Mouse (Mus musculus) heart, postnatal 36 days (tissue): Measurements from ENCODE around the gene Cyb5r1. TPM values are rescaled to one million over a fixed set of nuclear protein-coding genes. Genes with fewer than 3 reads are reported as not detected.
"Not testable (repeated sequence)": the region's sequence is repeated elsewhere in the genome, so short reads cannot be mapped to it uniquely, and the experiment has no call there.

Source experiments
- DNase-seq, 2 experiments: peaks; one replicate each; pipeline ENCODE4 v3.0.0; 2021 to 2022
- intact Hi-C: fragments of 180-260 bp; cut with DNase I; formaldehyde crosslinking; loops from one replicate; pipeline ENCODE4 v1.15.1; 2025
- total RNA-seq, 2 experiments: library from RNA; stranded (reverse); gene quantifications; 2 replicates each; pipeline ENCODE4 v1.2.3; 2021

Cyb5r1 gene
- total RNA-seq, 2 experiments from 2014 or later: 26.1 to 27.0 TPM

GRCm38 (mm10) chr1:134411706-134412629, 6.6 kb downstream of the Cyb5r1 start:
- intact Hi-C loops: no loop called here
- DNase-seq: no peak

DNA sequence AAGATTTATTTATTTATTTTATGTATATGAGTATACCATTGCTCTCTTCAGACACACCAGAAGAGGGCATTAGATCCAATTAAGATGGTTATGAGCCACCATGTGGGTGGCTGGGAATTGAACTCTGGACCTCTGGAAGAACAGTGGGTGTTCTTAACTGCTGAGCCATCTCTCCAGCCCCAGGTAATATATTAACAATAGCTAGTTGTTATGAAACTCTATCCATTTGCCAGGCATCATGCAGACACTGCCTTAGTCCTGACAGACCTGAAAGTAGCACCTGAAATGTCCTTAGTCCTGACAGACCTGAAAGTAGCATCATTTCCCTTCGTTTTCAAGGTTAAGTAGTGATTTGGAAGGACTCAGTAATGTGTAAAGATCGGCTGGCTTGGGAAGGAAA, 8.7 kb downstream of the Cyb5r1 start:
- DNase-seq: no peak
- intact Hi-C loops: loop anchor here (2.0 kb wide), 1 partner anchor 51 kb away; no protein-coding TSS in a partner anchor

DNA sequence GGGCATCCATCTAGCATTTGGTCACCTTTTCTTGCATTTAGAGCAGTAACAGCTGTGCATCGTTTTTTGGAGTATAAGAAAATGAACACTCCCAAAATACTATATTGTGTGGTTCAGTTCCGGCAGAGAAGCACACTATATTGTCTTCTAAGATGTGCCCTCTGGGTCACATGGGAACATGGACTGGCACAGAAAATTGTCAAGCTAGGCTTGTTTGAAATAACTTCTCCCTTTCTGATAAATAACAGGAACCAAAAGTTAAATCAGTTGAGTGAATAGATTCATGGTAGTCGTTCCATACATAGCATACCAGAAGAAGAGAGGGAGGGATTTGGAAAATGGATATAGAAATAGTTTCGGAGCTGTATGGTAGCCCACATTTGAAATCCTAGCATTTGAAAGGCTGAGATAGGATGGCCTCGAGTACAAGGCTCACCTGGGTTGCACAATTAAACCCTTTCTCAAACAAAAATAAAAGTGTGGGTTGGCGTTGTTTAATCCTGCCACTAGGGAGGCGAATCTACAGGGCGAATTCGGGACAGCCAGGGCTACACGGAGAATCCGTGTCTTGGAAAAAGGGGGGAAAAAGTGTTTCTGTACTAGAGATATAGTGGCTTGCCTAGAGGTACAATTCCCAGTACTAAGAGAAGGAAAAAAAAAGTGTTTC, 9.3 kb downstream of the Cyb5r1 start:
- intact Hi-C loops: loop anchor here (2.0 to 5.0 kb wide), 3 partner anchors 32 to 78 kb away; partner anchors contain the start of gene Rabif
- no peak for DNase-seq

DNA sequence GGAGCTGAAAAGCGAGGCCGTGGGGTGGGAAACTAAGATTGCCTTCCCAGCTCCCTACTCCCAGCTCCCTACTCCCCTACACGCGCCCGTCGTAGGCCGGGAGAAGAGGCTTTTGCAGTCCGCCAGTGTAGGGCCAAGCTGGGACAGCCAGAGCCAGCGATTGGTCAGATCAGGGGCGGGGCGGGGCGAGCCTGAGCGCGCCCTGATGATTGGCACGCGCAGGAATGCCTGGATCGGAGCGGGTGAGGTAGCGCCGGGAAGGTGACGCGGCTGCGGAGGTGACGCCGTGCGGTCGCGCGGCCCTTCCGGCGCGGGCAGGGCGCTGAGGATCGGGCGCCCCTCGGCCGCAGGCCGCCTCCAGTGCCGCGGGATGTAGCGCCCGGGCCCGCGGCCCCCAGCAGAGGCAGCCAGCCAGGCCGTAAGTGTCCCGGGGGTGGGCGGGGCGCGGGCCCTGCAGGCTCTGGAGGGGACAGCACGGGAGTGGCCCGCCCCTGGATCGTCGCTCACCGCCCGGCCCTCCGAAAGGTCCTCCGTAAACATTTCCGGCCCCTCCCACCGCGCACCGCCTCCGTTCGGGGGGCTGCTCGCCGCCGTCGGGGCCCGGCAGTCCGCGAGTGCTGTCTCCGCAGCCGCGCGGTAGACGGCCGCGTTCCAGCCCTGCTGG, 9.9 kb downstream of the Cyb5r1 start, which contains the start of gene Adipor1:
Adipor1 (plus strand) TSS at position 211 of the 664 bp plus-strand sequence.
- DNase-seq: peak; percentile 92 to 95
- intact Hi-C loops: loop anchor here (2.0 to 5.0 kb wide), 3 partner anchors 33 to 77 kb away; partner anchors contain the start of gene Rabif

- DNase-seq: no peak
- intact Hi-C loops: loop anchor here (5.0 kb wide), 2 partner anchors 36 to 74 kb away; partner anchors contain the start of gene Rabif
Measured at GRCm38 (mm10) chr1:134418414-134418975, 13.1 kb downstream of the Cyb5r1 start.

GRCm38 (mm10) chr1:134419176-134419575, 13.8 kb downstream of the Cyb5r1 start:
- intact Hi-C loops: loop anchor here (5.0 kb wide), 2 partner anchors 37 to 73 kb away; partner anchors contain the start of gene Rabif
- DNase-seq: no peak

DNA sequence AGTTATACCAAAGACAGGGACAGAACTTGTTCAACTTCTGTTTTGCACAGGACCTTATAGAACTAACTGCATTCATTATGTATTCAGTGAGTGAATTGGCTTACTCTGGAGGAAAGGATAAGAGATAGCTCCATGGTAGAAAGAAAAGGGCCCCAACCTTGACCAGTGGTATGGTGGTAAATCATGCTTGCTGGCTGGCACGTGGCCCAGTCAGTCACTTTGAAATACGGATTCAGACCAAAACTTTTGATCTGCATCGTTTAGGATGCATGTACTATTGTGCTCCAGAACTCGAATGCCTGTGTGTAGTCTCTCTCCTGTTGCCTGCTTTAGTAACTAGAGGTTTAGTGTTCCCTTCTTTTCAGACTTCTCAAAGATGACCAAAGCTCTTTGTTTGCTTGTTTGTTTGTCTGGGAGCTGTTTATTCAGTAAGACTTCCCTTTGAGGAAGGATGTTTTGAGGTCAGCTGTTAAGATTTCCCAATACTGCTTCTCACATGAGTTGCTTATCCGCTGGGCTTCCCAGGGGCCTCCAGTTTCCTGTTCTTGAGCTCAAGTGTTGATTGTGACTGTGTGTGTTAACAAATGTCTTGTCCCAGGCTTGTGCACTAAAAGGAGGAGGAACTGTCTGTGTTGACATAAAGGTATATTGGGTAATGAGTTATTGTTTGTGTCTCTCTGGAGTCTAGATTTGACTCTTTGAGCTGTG, 14.5 kb downstream of the Cyb5r1 start:
- DNase-seq: no peak
- intact Hi-C loops: loop anchor here (5.0 kb wide), 2 partner anchors 38 to 72 kb away; partner anchors contain the start of gene Rabif

- DNase-seq: no peak
- intact Hi-C loops: no loop called here
Measured at GRCm38 (mm10) chr1:134423911-134424310, 18.6 kb downstream of the Cyb5r1 start.

- DNase-seq: no peak
- intact Hi-C loops: no loop called here
Measured at GRCm38 (mm10) chr1:134426289-134426688, 20.9 kb downstream of the Cyb5r1 start.

- intact Hi-C loops: no loop called here
- no peak for DNase-seq
Measured at GRCm38 (mm10) chr1:134433002-134433401, 27.6 kb downstream of the Cyb5r1 start.

- no peak for DNase-seq
- intact Hi-C loops: no loop called here
Measured at GRCm38 (mm10) chr1:134433473-134433872, 28.1 kb downstream of the Cyb5r1 start.

- intact Hi-C loops: no loop called here
- no peak for DNase-seq
Measured at GRCm38 (mm10) chr1:134435414-134435813, 30.1 kb downstream of the Cyb5r1 start.

DNA sequence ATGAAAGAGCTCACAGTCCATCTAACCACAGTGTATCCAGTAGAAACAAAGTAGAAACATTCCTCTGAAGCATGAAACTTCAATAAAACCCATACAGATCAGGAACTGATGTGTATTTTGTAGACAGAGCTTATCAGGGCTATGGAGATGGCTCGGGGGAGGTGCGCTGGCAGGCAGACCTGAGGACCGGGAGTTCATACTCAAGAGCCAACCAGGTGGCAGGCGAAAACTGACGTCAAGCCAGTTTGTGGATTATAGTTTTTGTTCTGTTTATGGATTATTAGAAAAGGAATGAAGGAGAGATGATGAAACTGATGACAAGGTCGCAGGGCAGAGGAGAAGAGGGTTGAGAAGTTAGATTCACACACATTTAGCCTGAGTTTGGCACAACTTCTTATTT, 35.1 kb downstream of the Cyb5r1 start:
- intact Hi-C loops: no loop called here

GRCm38 (mm10) chr1:134441737-134442136, 36.4 kb downstream of the Cyb5r1 start:
- DNase-seq, intact Hi-C loops: not testable (repeated sequence)

More for the DNA sequence above, 35.1 kb downstream of the Cyb5r1 start:
- DNase-seq: no peak

- intact Hi-C loops: no loop called here
Measured at GRCm38 (mm10) chr1:134442394-134442793, 37.0 kb downstream of the Cyb5r1 start.

GRCm38 (mm10) chr1:134443288-134443687, 37.9 kb downstream of the Cyb5r1 start:
- DNase-seq, intact Hi-C loops: not testable (repeated sequence)

More at GRCm38 (mm10) chr1:134442394-134442793, 37.0 kb downstream of the Cyb5r1 start:
- no peak for DNase-seq

DNA sequence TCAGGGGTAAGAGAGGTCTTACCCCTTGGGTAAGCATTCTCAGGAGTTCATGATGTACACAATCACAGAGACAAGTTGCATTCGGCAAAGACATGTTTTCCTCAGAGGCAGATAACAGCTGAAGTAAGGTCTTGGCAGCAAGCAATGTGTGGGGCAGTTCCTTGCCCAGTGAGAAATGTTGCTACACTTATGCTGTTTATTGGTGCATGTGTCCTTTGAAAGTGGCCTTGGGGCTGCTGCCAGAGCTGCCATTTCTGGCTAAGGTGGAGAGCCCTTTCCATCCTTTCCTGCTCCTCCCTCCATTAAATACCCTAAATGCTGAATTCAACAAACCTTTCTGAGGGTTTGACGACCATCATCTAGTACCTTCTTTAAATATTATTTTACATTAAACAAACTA, 40.1 kb downstream of the Cyb5r1 start:
- intact Hi-C loops: no loop called here

DNA sequence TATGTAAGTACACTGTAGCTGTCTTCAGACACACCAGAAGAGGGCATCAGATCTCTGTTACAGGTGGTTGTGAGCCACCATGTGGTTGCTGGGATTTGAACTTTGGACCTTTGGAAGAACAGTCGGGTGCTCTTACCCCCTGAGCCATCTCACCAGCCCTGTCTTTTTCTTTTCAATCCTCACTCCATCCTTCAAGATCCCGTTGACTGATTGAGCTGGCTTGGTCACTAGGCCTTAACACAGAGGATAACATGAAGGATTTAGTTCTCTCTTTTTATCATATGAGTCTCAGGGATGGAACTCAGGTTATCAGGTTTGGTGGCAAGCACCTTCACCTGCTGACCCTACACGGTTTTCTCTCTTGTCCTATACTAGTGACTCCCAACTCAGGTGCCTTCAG, 43.2 kb downstream of the Cyb5r1 start:
- DNase-seq, intact Hi-C loops: not testable (repeated sequence)

More for the DNA sequence above, 40.1 kb downstream of the Cyb5r1 start:
- no peak for DNase-seq

DNA sequence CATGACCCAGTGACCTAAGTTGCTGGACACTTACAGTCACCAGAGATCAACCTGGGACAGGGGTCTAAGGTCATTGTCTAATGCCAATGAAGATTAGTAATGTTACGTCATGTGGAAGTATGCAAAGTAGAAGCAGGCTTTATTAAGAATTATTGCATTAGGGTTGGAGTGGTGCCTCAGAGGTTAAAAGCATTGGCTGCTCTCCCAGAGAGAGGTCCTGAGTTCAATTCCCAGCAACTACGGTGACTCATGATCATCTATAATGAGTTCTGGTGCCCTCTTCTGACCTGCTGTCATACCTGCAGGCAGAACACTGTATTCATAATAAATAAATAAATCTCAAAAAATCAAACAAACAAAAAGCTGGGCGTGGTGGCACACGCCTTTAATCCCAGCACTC, 44.8 kb downstream of the Cyb5r1 start:
- intact Hi-C loops: no loop called here

More for the DNA sequence above, 44.8 kb downstream of the Cyb5r1 start:
- no peak for DNase-seq
